Mouse (Mus musculus): ENCODE results near the gene Asic5.

The Asic5 gene

GRCm38 (mm10) chr3:81981990-81982389 is at the start of gene Asic5:
Gene Asic5, plus strand, starts transcription at chr3:81982290.
- DNase-seq (ENCODE audit: low read depth), result no peak

- DNase-seq (ENCODE audit: low read depth), result peak; percentile 18
Observed at GRCm38 (mm10) chr3:81933348-81933747, 48.7 kb upstream of the Asic5 start.

- no peak for DNase-seq (ENCODE audit: low read depth)
Observed at GRCm38 (mm10) chr3:81938924-81939323, 43.2 kb upstream of the Asic5 start.

GRCm38 (mm10) chr3:81942341-81942740 is 39.7 kb upstream of the Asic5 start:
- no peak for DNase-seq (ENCODE audit: low read depth)

GRCm38 (mm10) chr3:81943097-81943496 is 39.0 kb upstream of the Asic5 start:
- DNase-seq (ENCODE audit: low read depth), result no peak

- DNase-seq (ENCODE audit: low read depth), result no peak
Observed at GRCm38 (mm10) chr3:81944851-81945393, 37.2 kb upstream of the Asic5 start.

- DNase-seq (ENCODE audit: low read depth), result no peak
Observed at GRCm38 (mm10) chr3:81949048-81949447, 33.0 kb upstream of the Asic5 start.

- no peak for DNase-seq (ENCODE audit: low read depth)
Observed at GRCm38 (mm10) chr3:81951785-81952184, 30.3 kb upstream of the Asic5 start.

GRCm38 (mm10) chr3:81957484-81957883 is 24.6 kb upstream of the Asic5 start:
- no peak for DNase-seq (ENCODE audit: low read depth)

GRCm38 (mm10) chr3:81961336-81961735 is 20.8 kb upstream of the Asic5 start:
- no peak for DNase-seq (ENCODE audit: low read depth)

GRCm38 (mm10) chr3:81963768-81964167 is 18.3 kb upstream of the Asic5 start:
- DNase-seq (ENCODE audit: low read depth), result no peak

GRCm38 (mm10) chr3:81964596-81964995 is 17.5 kb upstream of the Asic5 start:
- DNase-seq (ENCODE audit: low read depth), result no peak

GRCm38 (mm10) chr3:81975607-81976006 is 6.5 kb upstream of the Asic5 start:
- DNase-seq (ENCODE audit: low read depth), result no peak

GRCm38 (mm10) chr3:81976102-81976501 is 6.0 kb upstream of the Asic5 start, which contains the start of gene Tdo2:
Gene Tdo2, minus strand, starts transcription at chr3:81976202.
- no peak for DNase-seq (ENCODE audit: low read depth)

- DNase-seq (ENCODE audit: low read depth), result no peak
Observed at GRCm38 (mm10) chr3:81981576-81981975, 514 bp upstream of the Asic5 start.

- DNase-seq (ENCODE audit: low read depth), result no peak
Observed at GRCm38 (mm10) chr3:81983120-81983895, 1.2 kb downstream of the Asic5 start.

- DNase-seq (ENCODE audit: low read depth), result no peak
Observed at GRCm38 (mm10) chr3:81985100-81985499, 3.0 kb downstream of the Asic5 start.

GRCm38 (mm10) chr3:81986103-81986502 is 4.0 kb downstream of the Asic5 start:
- DNase-seq (ENCODE audit: low read depth), result no peak

GRCm38 (mm10) chr3:81987628-81988027 is 5.5 kb downstream of the Asic5 start:
- DNase-seq (ENCODE audit: low read depth), result no peak

GRCm38 (mm10) chr3:81989692-81990141 is 7.6 kb downstream of the Asic5 start:
- peak; percentile 12 for DNase-seq (ENCODE audit: low read depth)

GRCm38 (mm10) chr3:81990531-81990930 is 8.4 kb downstream of the Asic5 start:
- no peak for DNase-seq (ENCODE audit: low read depth)

GRCm38 (mm10) chr3:81995371-81995770 is 13.3 kb downstream of the Asic5 start:
- DNase-seq (ENCODE audit: low read depth), result no peak

GRCm38 (mm10) chr3:81995988-81996387 is 13.9 kb downstream of the Asic5 start:
- DNase-seq (ENCODE audit: low read depth), result peak; percentile 56

GRCm38 (mm10) chr3:82007002-82007401 is 24.9 kb downstream of the Asic5 start:
- DNase-seq (ENCODE audit: low read depth), result no peak

All from naive thymus-derived CD4-positive, alpha-beta T cell, adult 2 months (primary cell).